Comparison of ENCODE assay signal across 8 mouse cellular contexts in the genomic region with DNA sequence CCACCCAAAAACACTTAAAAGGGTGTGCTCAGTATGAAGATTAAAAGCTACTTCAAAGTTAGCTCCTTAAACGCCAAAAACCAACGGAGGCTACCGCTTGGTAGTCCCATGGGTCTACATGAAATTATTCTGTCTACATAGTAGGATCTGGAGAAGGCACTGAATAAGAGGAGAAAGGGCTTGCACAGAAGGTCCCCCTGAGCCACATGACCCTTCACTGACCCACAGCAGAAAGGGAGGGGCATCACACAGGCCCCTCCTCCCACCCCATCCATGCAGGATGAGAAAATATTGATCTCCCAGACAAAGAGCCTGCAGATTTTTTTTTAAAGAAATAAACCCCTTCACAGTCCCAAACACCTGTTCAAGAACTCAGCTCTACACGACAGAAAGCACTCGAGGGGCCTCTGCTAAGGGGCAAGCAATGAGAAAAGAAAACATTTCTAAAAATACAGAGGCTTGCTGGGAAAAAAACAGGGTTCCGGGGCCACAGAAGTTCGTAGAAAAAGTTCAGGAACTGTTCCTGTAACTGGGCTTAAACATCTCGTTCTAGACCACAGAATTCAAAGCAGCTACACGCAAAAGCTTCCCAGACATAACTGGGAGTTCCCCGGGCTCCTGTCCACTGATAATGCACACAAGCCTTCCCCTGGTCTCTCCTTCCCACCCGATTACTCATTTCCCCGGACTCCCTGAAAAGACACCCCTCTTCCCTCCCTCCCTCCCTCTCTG. TPM values are rescaled to one million over a fixed set of nuclear protein-coding genes. Genes with fewer than 3 reads are reported as not detected.
DNase-seq lines count a peak whose midpoint lies in the region; ATAC-seq and TF ChIP-seq lines count a peak whose summit lies in the region.

No protein-coding gene starts in this region.

- peak overlapping the region; percentile 58 for H3K9ac ChIP-seq in heart, embryonic 14.5 days (ENCODE audit: low read length)
- peak overlapping the region; percentile 45 for H3K9ac ChIP-seq in CH12.LX (ENCODE audit: insufficient read depth, low read depth)

- dilution Hi-C loops in CH12.LX (cut with MboI; ENCODE audit: extremely low pct_ligation_motif_present, extremely low pct_unique_long_range_greater_than_20kb, low sequenced_read_pairs) = no loop called here

- in situ Hi-C loops in CH12.LX (cut with MboI; ENCODE audit: low pct_ligation_motif_present, low pct_unique_long_range_greater_than_20kb, low sequenced_read_pairs) = no loop called here

- H3K4me3 ChIP-seq in heart, embryonic 14.5 days (ENCODE audit: control insufficient read depth in 1 of 2, insufficient read depth in 1 of 2, low read depth in 1 of 2, low read length in 2 of 2) = no peak overlapping the region
- no peak overlapping the region for H3K4me3 ChIP-seq in CH12.LX (replicated peaks in 1 of 3; ENCODE audit: low read depth in 2 of 3, low read length in 2 of 3, poor library complexity in 1 of 3)
- H3K4me3 ChIP-seq in embryonic facial prominence, embryonic 10.5 days = peak overlapping the region; percentile 35; the same call in 1 of the 2 replicates
- H3K4me3 ChIP-seq in limb, embryonic 10.5 days = peak overlapping the region; percentile 28

- 13% methylated on average over 12 of the region's 12 CpGs for WGBS in heart, embryonic 14.5 days
- WGBS in embryonic facial prominence, embryonic 10.5 days = 16% methylated on average over 12 of the region's 12 CpGs
- 19% methylated on average over 12 of the region's 12 CpGs for WGBS in limb, embryonic 10.5 days

- peak overlapping the region; percentile 42 for H3K4me2 ChIP-seq in heart, embryonic 14.5 days (ENCODE audit: low read length)
- H3K4me2 ChIP-seq in CH12.LX (ENCODE audit: insufficient read depth, low read depth, poor library complexity, severe bottlenecking) = peak overlapping the region; percentile 90

- ATAC-seq in heart, embryonic 14.5 days (ENCODE audit: insufficient number of reproducible peaks, insufficient read depth, low FRiP score, low read depth) = no peak

- no peaks in the 10 kb centered on the region for H3K9me3 ChIP-seq in heart, embryonic 14.5 days (ENCODE audit: control insufficient read depth, low read length)
- no peaks in the 10 kb centered on the region for H3K9me3 ChIP-seq in CH12.LX (replicated peaks; ENCODE audit: low read length)
- no peaks in the 10 kb centered on the region for H3K9me3 ChIP-seq in embryonic facial prominence, embryonic 10.5 days
- no peaks in the 10 kb centered on the region for H3K9me3 ChIP-seq in limb, embryonic 10.5 days (replicated peaks)

- peak overlapping the region; percentile 15 to 75; a peak in 2 of 4 replicates for H3K27ac ChIP-seq in heart, embryonic 14.5 days (replicated peaks in 1 of 2; ENCODE audit: control insufficient read depth in 1 of 2, insufficient read depth in 1 of 2, low read depth in 2 of 2, low read length in 2 of 2)
- peak overlapping the region; percentile 87 for H3K27ac ChIP-seq in CH12.LX (ENCODE audit: insufficient read depth, low read depth)
- peak overlapping the region; percentile 84 for H3K27ac ChIP-seq in embryonic facial prominence, embryonic 10.5 days (replicated peaks)
- peak overlapping the region; percentile 82 for H3K27ac ChIP-seq in limb, embryonic 10.5 days

- no peaks in the 10 kb centered on the region for H3K27me3 ChIP-seq in heart, embryonic 14.5 days (ENCODE audit: control insufficient read depth, insufficient read depth, low read length)
- no peaks in the 10 kb centered on the region for H3K27me3 ChIP-seq in CH12.LX (replicated peaks)
- H3K27me3 ChIP-seq in embryonic facial prominence, embryonic 10.5 days (replicated peaks; ENCODE audit: low read depth, poor library complexity, severe bottlenecking) = no peaks in the 10 kb centered on the region
- no peaks in the 10 kb centered on the region for H3K27me3 ChIP-seq in limb, embryonic 10.5 days (ENCODE audit: low read depth, poor library complexity, severe bottlenecking)

- no peak for DNase-seq in heart, adult 11 months
- peak; percentile 41 for DNase-seq in CH12.LX (ENCODE audit: extremely low read depth)
- DNase-seq in embryonic facial prominence, embryonic 10.5 days (ENCODE audit: low spot score) = peak; percentile 62
- DNase-seq in limb, embryonic 10.5 days (ENCODE audit: low spot score) = peak; percentile 49
- DNase-seq in frontal cortex, postnatal 25 days (ENCODE audit: low spot score in 2 of 2) = no peak
- DNase-seq in layer of hippocampus, postnatal 36 days = no peak
- no peak for DNase-seq in thymus, postnatal 25 days

- no peak for TF ChIP-seq RAD21 in CH12.LX (IDR thresholded peaks at IDR 0.05; ENCODE audit: low read depth, low read length)

- peaks cover 19% of the 10 kb centered on the region; the same call in 1 of the 2 replicates for H3K79me2 ChIP-seq in CH12.LX (replicated peaks; ENCODE audit: control insufficient read depth, extremely low read depth, insufficient read depth, poor library complexity, severe bottlenecking)

- peaks cover 48 to 71% of the 10 kb centered on the region in 2 experiments for H3K4me1 ChIP-seq in heart, embryonic 14.5 days (ENCODE audit: control insufficient read depth in 2 of 2, insufficient read depth in 2 of 2, low read length in 2 of 2)
- H3K4me1 ChIP-seq in CH12.LX (ENCODE audit: control insufficient read depth in 1 of 2, insufficient read depth in 2 of 2) = peaks cover 32 to 75% of the 10 kb centered on the region in 2 experiments
- H3K4me1 ChIP-seq in embryonic facial prominence, embryonic 10.5 days = peaks cover 95% of the 10 kb centered on the region
- peaks cover 97% of the 10 kb centered on the region for H3K4me1 ChIP-seq in limb, embryonic 10.5 days

- no peak for TF ChIP-seq CTCF in CH12.LX (conservative IDR thresholded peaks at IDR 0.05 in 1 of 2, IDR thresholded peaks at IDR 0.05 in 1 of 2; ENCODE audit: low read depth in 2 of 2, low read length in 2 of 2)

- peak; percentile 80 for TF ChIP-seq EP300 in CH12.LX (IDR thresholded peaks at IDR 0.05; ENCODE audit: low read length)

- peaks cover 39% of the 10 kb centered on the region for H3K36me3 ChIP-seq in heart, embryonic 14.5 days (ENCODE audit: control insufficient read depth, insufficient read depth, low read length)
- H3K36me3 ChIP-seq in CH12.LX (replicated peaks in 1 of 2; ENCODE audit: control insufficient read depth in 1 of 2, insufficient read depth in 1 of 2, low read length in 1 of 2) = peaks cover 26 to 66% of the 10 kb centered on the region in 2 experiments
- peaks cover 50% of the 10 kb centered on the region for H3K36me3 ChIP-seq in embryonic facial prominence, embryonic 10.5 days (replicated peaks)
- H3K36me3 ChIP-seq in limb, embryonic 10.5 days = peaks cover 40% of the 10 kb centered on the region

- TF ChIP-seq POLR2A in CH12.LX (IDR thresholded peaks at IDR 0.05; ENCODE audit: low read depth, low read length) = no peak

TF ChIP-seq in CH12.LX, 34 proteins besides CTCF, POLR2A, EP300 and RAD21 (continues in another document):
- no peak for TF ChIP-seq MXI1 (IDR thresholded peaks at IDR 0.05; ENCODE audit: low read depth, low read length)
- no peak for TF ChIP-seq KAT2A (IDR thresholded peaks at IDR 0.05; ENCODE audit: insufficient replicate concordance, low read length)
- no peak for TF ChIP-seq JUN (IDR thresholded peaks at IDR 0.05; ENCODE audit: insufficient read depth, low read depth, low read length)
- peak; percentile 88 for TF ChIP-seq ZNF384 (IDR thresholded peaks at IDR 0.05; ENCODE audit: low read depth, low read length)
- no peak for TF ChIP-seq ZMIZ1 (IDR thresholded peaks at IDR 0.05; ENCODE audit: low read depth, low read length)
- 0 out of 2 replicates have a peak, but pooled peaks have one; percentile 39 for TF ChIP-seq MAFK (IDR thresholded peaks at IDR 0.05; ENCODE audit: insufficient replicate concordance, low read length)
- no peak; the same call in 1 of the 2 replicates for TF ChIP-seq ZC3H11A (IDR thresholded peaks at IDR 0.05; ENCODE audit: low read depth, low read length)
- TF ChIP-seq USF1 (IDR thresholded peaks at IDR 0.05; ENCODE audit: low read depth, low read length) = no peak
- no peak for TF ChIP-seq CHD2 (IDR thresholded peaks at IDR 0.05; ENCODE audit: low read length)
- TF ChIP-seq MEF2A (IDR thresholded peaks at IDR 0.05; ENCODE audit: borderline replicate concordance, low read depth, low read length) = peak; percentile 95
- TF ChIP-seq TCF12 (IDR thresholded peaks at IDR 0.05; ENCODE audit: low read depth, low read length) = peak; percentile 49; the same call in 1 of the 2 replicates
- TF ChIP-seq SIN3A (IDR thresholded peaks at IDR 0.05; ENCODE audit: low read length) = peak; percentile 81; the same call in 1 of the 2 replicates
- TF ChIP-seq MYC (IDR thresholded peaks at IDR 0.05; ENCODE audit: low read depth, low read length) = no peak
- TF ChIP-seq JUND (conservative IDR thresholded peaks at IDR 0.05; ENCODE audit: low read depth, low read length) = no peak; the same call in 1 of the 2 replicates
- TF ChIP-seq HCFC1 (IDR thresholded peaks at IDR 0.05; ENCODE audit: low read depth, low read length) = 0 out of 2 replicates have a peak, but pooled peaks have one; percentile 8
- no peak for TF ChIP-seq NELFE (IDR thresholded peaks at IDR 0.05; ENCODE audit: low read depth, low read length)
- no peak for TF ChIP-seq ZKSCAN1 (IDR thresholded peaks at IDR 0.05; ENCODE audit: borderline replicate concordance, low read depth, low read length)
- no peak for TF ChIP-seq NRF1 (IDR thresholded peaks at IDR 0.05; ENCODE audit: low read depth, low read length)
- no peak for TF ChIP-seq UBTF (IDR thresholded peaks at IDR 0.05; ENCODE audit: low read depth, low read length)
- TF ChIP-seq CHD1 (IDR thresholded peaks at IDR 0.05; ENCODE audit: low read depth, low read length) = no peak
- TF ChIP-seq MAX (IDR thresholded peaks at IDR 0.05; ENCODE audit: low read length) = no peak
- TF ChIP-seq BHLHE40 (IDR thresholded peaks at IDR 0.05; ENCODE audit: low read depth, low read length) = peak; percentile 67
- no peak; the same call in 1 of the 2 replicates for TF ChIP-seq SMC3 (IDR thresholded peaks at IDR 0.05; ENCODE audit: low read depth, low read length)
- peak; percentile 44 for TF ChIP-seq MAZ (IDR thresholded peaks at IDR 0.05; ENCODE audit: low read depth, low read length)
- no peak for TF ChIP-seq POLR2AphosphoS2 (IDR thresholded peaks at IDR 0.05; ENCODE audit: low read depth, low read length)
- TF ChIP-seq ETS1 (conservative IDR thresholded peaks at IDR 0.05; ENCODE audit: low read depth, low read length) = peak; percentile 95

RNA-seq across cellular contexts. Expression of a gene that starts 27.6 kb away (rescaled TPM):
- 18.1 and 20.9 TPM in 2 replicates for polyA plus RNA-seq in heart, embryonic 14.5 days (2014; fragmentation: Nextera tagmentation; extraction: Ambion mirVana)
- 46.3 and 52.6 TPM in 2 replicates for total RNA-seq in CH12.LX (2012; rRNA removed)
- 73.1 and 76.2 TPM in 2 replicates for total RNA-seq in CH12.LX (2014; rRNA removed)
- polyA plus RNA-seq in CH12.LX (2012; ENCODE audit: insufficient read length, low read depth) = 33.7 and 40.3 TPM in 2 replicates
- polyA plus RNA-seq in embryonic facial prominence, embryonic 10.5 days (2016; fragmentation: Nextera tagmentation; extraction: Ambion mirVana) = 20.2 and 22.6 TPM in 2 replicates
- 16.8 and 18.1 TPM in 2 replicates for polyA plus RNA-seq in limb, embryonic 10.5 days (2016; fragmentation: Nextera tagmentation; extraction: Ambion mirVana)
- 100 to 1,000 TPM; 105 to 113 TPM for total RNA-seq in layer of hippocampus, postnatal 36 days (2021)

Comparison
In these comparisons a context has a peak if more than half of its experiments do, and no peak if none do; other contexts are left out.
1. H3K4me3 ChIP-seq: peak in embryonic facial prominence, embryonic 10.5 days (single experiment) and limb, embryonic 10.5 days (single experiment); none in heart, embryonic 14.5 days (0 of 2) and CH12.LX (0 of 3).
2. DNase-seq: peak in CH12.LX (single experiment), embryonic facial prominence, embryonic 10.5 days (single experiment) and limb, embryonic 10.5 days (single experiment); none in heart, adult 11 months (single experiment), frontal cortex, postnatal 25 days (0 of 2), layer of hippocampus, postnatal 36 days (0 of 2) and thymus, postnatal 25 days (single experiment).
3. Peak in every context shown above with its lines, with median percentiles within 50 percentile points of each other: H3K27ac ChIP-seq.